Mouse (Mus musculus): ENCODE measurements around the gene Oca2. TPM values are rescaled to one million over a fixed set of nuclear protein-coding genes. Genes with fewer than 3 reads are reported as not detected.

Gene Oca2
- total and polyA plus RNA-seq, 2 experiments, result not detected

- no peaks in the 10 kb centered on the region for H3K36me3 ChIP-seq (ENCODE audit: control insufficient read depth, insufficient read depth, low read length)
- H3K9ac ChIP-seq (ENCODE audit: low read depth, low read length), result no peak overlapping the region
- no peak for TF ChIP-seq POLR2A (IDR thresholded peaks at IDR 0.05; ENCODE audit: extremely low read depth, insufficient read depth, low read length)
- TF ChIP-seq CTCF (IDR thresholded peaks at IDR 0.05; ENCODE audit: low read depth, low read length), result no peak
- H3K4me3 ChIP-seq (ENCODE audit: insufficient read depth, low read depth, low read length), result no peak overlapping the region
- no peaks in the 10 kb centered on the region for H3K27me3 ChIP-seq (ENCODE audit: control insufficient read depth, insufficient read depth, low read length)
- no peaks in the 10 kb centered on the region for H3K79me2 ChIP-seq (ENCODE audit: control insufficient read depth, insufficient read depth, low read length)
- 62% methylated on average over 2 of the region's 2 CpGs for WGBS
- H3K27ac ChIP-seq (replicated peaks; ENCODE audit: insufficient read depth, low read depth, low read length), result no peak overlapping the region
- no peaks in the 10 kb centered on the region for H3K4me1 ChIP-seq (ENCODE audit: control insufficient read depth, insufficient read depth, low read length)
- DNase-seq (ENCODE audit: extremely low read depth, low read depth, low spot score), result no peak
These were observed 258.7 kb downstream of the Oca2 start for GRCm38 (mm10) chr7:56498242-56498641.

GRCm38 (mm10) chr7:56499319-56499718 lies 259.8 kb downstream of the Oca2 start:
- WGBS, result 66% methylated on average over 2 of the region's 2 CpGs
- Histone ChIP-seq H3K79me2 (ENCODE audit: control insufficient read depth, insufficient read depth, low read length) (no peaks in the 10 kb centered on the region), H3K27me3 (ENCODE audit: control insufficient read depth, insufficient read depth, low read length) (no peaks in the 10 kb centered on the region), H3K36me3 (ENCODE audit: control insufficient read depth, insufficient read depth, low read length) (no peaks in the 10 kb centered on the region), H3K4me1 (ENCODE audit: control insufficient read depth, insufficient read depth, low read length) (no peaks in the 10 kb centered on the region), H3K4me3 (ENCODE audit: insufficient read depth, low read depth, low read length) (no peak overlapping the region), H3K27ac (replicated peaks; ENCODE audit: insufficient read depth, low read depth, low read length) (no peak overlapping the region), H3K9ac (ENCODE audit: low read depth, low read length) (no peak overlapping the region)
- DNase-seq (ENCODE audit: extremely low read depth, low read depth, low spot score), result no peak
- TF ChIP-seq POLR2A (IDR thresholded peaks at IDR 0.05; ENCODE audit: extremely low read depth, insufficient read depth, low read length), result no peak
- no peak for TF ChIP-seq CTCF (IDR thresholded peaks at IDR 0.05; ENCODE audit: low read depth, low read length)

- WGBS, result 35% methylated on average over 1 of the region's 1 CpGs
- Histone ChIP-seq H3K27ac (replicated peaks; ENCODE audit: insufficient read depth, low read depth, low read length) (no peak overlapping the region), H3K4me3 (ENCODE audit: insufficient read depth, low read depth, low read length) (no peak overlapping the region), H3K27me3 (ENCODE audit: control insufficient read depth, insufficient read depth, low read length) (no peaks in the 10 kb centered on the region), H3K79me2 (ENCODE audit: control insufficient read depth, insufficient read depth, low read length) (no peaks in the 10 kb centered on the region), H3K4me1 (ENCODE audit: control insufficient read depth, insufficient read depth, low read length) (no peaks in the 10 kb centered on the region), H3K36me3 (ENCODE audit: control insufficient read depth, insufficient read depth, low read length) (no peaks in the 10 kb centered on the region), H3K9ac (ENCODE audit: low read depth, low read length) (no peak overlapping the region)
- no peak for DNase-seq (ENCODE audit: extremely low read depth, low read depth, low spot score)
- TF ChIP-seq POLR2A (IDR thresholded peaks at IDR 0.05; ENCODE audit: extremely low read depth, insufficient read depth, low read length), result no peak
- no peak for TF ChIP-seq CTCF (IDR thresholded peaks at IDR 0.05; ENCODE audit: low read depth, low read length)
These were observed 260.2 kb downstream of the Oca2 start for GRCm38 (mm10) chr7:56499767-56500166.

- H3K4me1 ChIP-seq (ENCODE audit: control insufficient read depth, insufficient read depth, low read length), result no peaks in the 10 kb centered on the region
- H3K79me2 ChIP-seq (ENCODE audit: control insufficient read depth, insufficient read depth, low read length), result no peaks in the 10 kb centered on the region
- no peak overlapping the region for H3K9ac ChIP-seq (ENCODE audit: low read depth, low read length)
- no peak for DNase-seq (ENCODE audit: extremely low read depth, low read depth, low spot score)
- H3K36me3 ChIP-seq (ENCODE audit: control insufficient read depth, insufficient read depth, low read length), result no peaks in the 10 kb centered on the region
- H3K27me3 ChIP-seq (ENCODE audit: control insufficient read depth, insufficient read depth, low read length), result no peaks in the 10 kb centered on the region
- WGBS, result 89% methylated on average over 1 of the region's 1 CpGs
- no peak overlapping the region for H3K27ac ChIP-seq (replicated peaks; ENCODE audit: insufficient read depth, low read depth, low read length)
- no peak for TF ChIP-seq CTCF (IDR thresholded peaks at IDR 0.05; ENCODE audit: low read depth, low read length)
- TF ChIP-seq POLR2A (IDR thresholded peaks at IDR 0.05; ENCODE audit: extremely low read depth, insufficient read depth, low read length), result no peak
- H3K4me3 ChIP-seq (ENCODE audit: insufficient read depth, low read depth, low read length), result no peak overlapping the region
These were observed 260.9 kb downstream of the Oca2 start for GRCm38 (mm10) chr7:56500438-56500837.

- WGBS, result 45% methylated on average over 1 of the region's 1 CpGs
- Histone ChIP-seq H3K4me3 (ENCODE audit: insufficient read depth, low read depth, low read length) (no peak overlapping the region), H3K36me3 (ENCODE audit: control insufficient read depth, insufficient read depth, low read length) (no peaks in the 10 kb centered on the region), H3K79me2 (ENCODE audit: control insufficient read depth, insufficient read depth, low read length) (no peaks in the 10 kb centered on the region), H3K9ac (ENCODE audit: low read depth, low read length) (no peak overlapping the region), H3K27me3 (ENCODE audit: control insufficient read depth, insufficient read depth, low read length) (no peaks in the 10 kb centered on the region), H3K4me1 (ENCODE audit: control insufficient read depth, insufficient read depth, low read length) (no peaks in the 10 kb centered on the region), H3K27ac (replicated peaks; ENCODE audit: insufficient read depth, low read depth, low read length) (no peak overlapping the region)
- no peak for TF ChIP-seq CTCF (IDR thresholded peaks at IDR 0.05; ENCODE audit: low read depth, low read length)
- no peak for TF ChIP-seq POLR2A (IDR thresholded peaks at IDR 0.05; ENCODE audit: extremely low read depth, insufficient read depth, low read length)
- DNase-seq (ENCODE audit: extremely low read depth, low read depth, low spot score), result no peak
These were observed 279.0 kb downstream of the Oca2 start for GRCm38 (mm10) chr7:56518581-56518980.

- Histone ChIP-seq H3K79me2 (ENCODE audit: control insufficient read depth, insufficient read depth, low read length) (no peaks in the 10 kb centered on the region), H3K27me3 (ENCODE audit: control insufficient read depth, insufficient read depth, low read length) (no peaks in the 10 kb centered on the region), H3K9ac (ENCODE audit: low read depth, low read length) (no peak overlapping the region), H3K27ac (replicated peaks; ENCODE audit: insufficient read depth, low read depth, low read length) (no peak overlapping the region), H3K4me1 (ENCODE audit: control insufficient read depth, insufficient read depth, low read length) (no peaks in the 10 kb centered on the region), H3K36me3 (ENCODE audit: control insufficient read depth, insufficient read depth, low read length) (no peaks in the 10 kb centered on the region), H3K4me3 (ENCODE audit: insufficient read depth, low read depth, low read length) (no peak overlapping the region)
- TF ChIP-seq POLR2A (IDR thresholded peaks at IDR 0.05; ENCODE audit: extremely low read depth, insufficient read depth, low read length), result no peak
- no peak for TF ChIP-seq CTCF (IDR thresholded peaks at IDR 0.05; ENCODE audit: low read depth, low read length)
- no peak for DNase-seq (ENCODE audit: extremely low read depth, low read depth, low spot score)
- 8% methylated on average over 5 of the region's 5 CpGs for WGBS
These were observed 280.2 kb downstream of the Oca2 start for GRCm38 (mm10) chr7:56519741-56520140.
